11 mouse cellular contexts compared by ENCODE assay signal in the genomic region with DNA sequence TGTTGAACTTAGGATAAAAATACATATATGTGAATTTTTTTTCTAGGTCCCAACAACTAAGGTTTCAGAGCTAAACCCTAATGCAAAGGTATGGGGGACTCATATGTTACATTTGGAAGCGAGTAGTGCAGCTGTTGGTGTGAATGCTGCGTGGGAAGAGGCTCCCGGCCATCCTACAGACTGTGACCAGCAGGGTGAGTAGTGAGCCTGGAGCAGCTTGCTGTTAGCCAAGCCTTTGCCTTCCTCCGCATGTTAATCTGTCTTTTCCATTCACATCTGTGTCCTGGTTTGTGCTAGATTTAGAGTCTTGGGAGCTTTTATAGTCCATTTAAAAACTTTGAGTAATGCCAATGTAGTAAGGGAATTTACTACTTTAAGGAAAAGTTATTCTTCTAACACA. TPM values are rescaled to one million over a fixed set of nuclear protein-coding genes. Genes with fewer than 3 reads are reported as not detected.
DNase-seq lines count a peak whose midpoint lies in the region; ATAC-seq lines count a peak whose summit lies in the region.
"Had no signal": no experiment of that assay in that cellular context is flagged by ENCODE, and none has a peak within 500 bp of the region (broad histone marks: within the 10 kb centered on the region; RNA-seq: fewer than 3 reads in every experiment).

No protein-coding gene starts in this region.

- H3K4me3 ChIP-seq in hindbrain, embryonic 11.5 days (ENCODE audit: low read depth, low read length), result no peak overlapping the region
- no peak overlapping the region for H3K4me3 ChIP-seq in hindbrain, embryonic 16.5 days (ENCODE audit: low read length)
- H3K4me3 ChIP-seq: embryonic facial prominence, embryonic 12.5 days; heart, embryonic 15.5 days had no signal

- no peaks in the 10 kb centered on the region for H3K27me3 ChIP-seq in hindbrain, embryonic 11.5 days (ENCODE audit: control insufficient read depth, insufficient read depth, low read length)
- H3K27me3 ChIP-seq in hindbrain, embryonic 16.5 days (replicated peaks; ENCODE audit: control insufficient read depth, insufficient read depth, low read length), result no peaks in the 10 kb centered on the region
- H3K27me3 ChIP-seq: embryonic facial prominence, embryonic 12.5 days; heart, embryonic 15.5 days had no signal

- H3K4me1 ChIP-seq in hindbrain, embryonic 11.5 days (replicated peaks; ENCODE audit: control insufficient read depth, insufficient read depth, low read length), result no peaks in the 10 kb centered on the region
- H3K4me1 ChIP-seq in hindbrain, embryonic 16.5 days (ENCODE audit: control insufficient read depth, insufficient read depth, low read depth, low read length), result no peaks in the 10 kb centered on the region
- H3K4me1 ChIP-seq: embryonic facial prominence, embryonic 12.5 days had no signal

- H3K27ac ChIP-seq in hindbrain, embryonic 11.5 days (ENCODE audit: low read depth, low read length), result no peak overlapping the region
- H3K27ac ChIP-seq in hindbrain, embryonic 16.5 days (ENCODE audit: low read depth, low read length), result no peak overlapping the region
- H3K27ac ChIP-seq: embryonic facial prominence, embryonic 12.5 days; heart, embryonic 15.5 days had no signal

- no peaks in the 10 kb centered on the region for H3K9me3 ChIP-seq in hindbrain, embryonic 11.5 days (ENCODE audit: control insufficient read depth, low read length)
- no peaks in the 10 kb centered on the region for H3K9me3 ChIP-seq in hindbrain, embryonic 16.5 days (ENCODE audit: control insufficient read depth, low read length)
- H3K9me3 ChIP-seq: embryonic facial prominence, embryonic 12.5 days; heart, embryonic 15.5 days had no signal

- intact Hi-C loops in left cerebral cortex, postnatal 14 days (cut with DNase I), result no loop called here
- intact Hi-C loops in heart, postnatal 25 days (cut with DNase I), result no loop called here

- no peak for ATAC-seq in hindbrain, embryonic 11.5 days (ENCODE audit: low FRiP score)
- no peak for ATAC-seq in hindbrain, embryonic 16.5 days

- H3K4me2 ChIP-seq in hindbrain, embryonic 11.5 days (replicated peaks; ENCODE audit: low read depth, low read length), result no peak overlapping the region
- H3K4me2 ChIP-seq in hindbrain, embryonic 16.5 days (ENCODE audit: low read length), result no peak overlapping the region
- H3K4me2 ChIP-seq: embryonic facial prominence, embryonic 12.5 days; heart, embryonic 15.5 days had no signal

- WGBS in hindbrain, embryonic 11.5 days, result 71% methylated on average over 4 of the region's 4 CpGs
- WGBS in hindbrain, embryonic 16.5 days, result 69% methylated on average over 4 of the region's 4 CpGs

- DNase-seq in hindbrain, embryonic 11.5 days (ENCODE audit: low spot score), result peak; percentile 17
- DNase-seq in 3T3-L1 (ENCODE audit: low read depth, low spot score) (peak; percentile 47), R1 (ENCODE audit: low read depth, low spot score) (peak; percentile 65)
- peak; percentile 58 to 77 for DNase-seq in left cerebral cortex, postnatal 14 days (ENCODE audit: low spot score in 2 of 2)
- no peak for DNase-seq in c-Kit-positive CD71-positive TER-119-positive erythroid progenitor cells, embryonic 14.5 days (ENCODE audit: low spot score)
- DNase-seq in thymus, postnatal 4 days, result no peak
- DNase-seq in heart, postnatal 25 days (ENCODE audit: low spot score), result no peak
- DNase-seq: thymus, postnatal 14 days had no signal

- H3K9ac ChIP-seq in hindbrain, embryonic 11.5 days (ENCODE audit: low read depth, low read length), result no peak overlapping the region
- no peak overlapping the region for H3K9ac ChIP-seq in hindbrain, embryonic 16.5 days (ENCODE audit: low read depth, low read length)
- H3K9ac ChIP-seq: embryonic facial prominence, embryonic 12.5 days; heart, embryonic 15.5 days had no signal

- H3K36me3 ChIP-seq in hindbrain, embryonic 11.5 days (ENCODE audit: control insufficient read depth, insufficient read depth, low read length), result no peaks in the 10 kb centered on the region
- H3K36me3 ChIP-seq in hindbrain, embryonic 16.5 days (ENCODE audit: control insufficient read depth, insufficient read depth, low read length), result peaks cover 3% of the 10 kb centered on the region

RNA-seq across cellular contexts. Expression of a gene that starts 43.1 kb away (rescaled TPM):
- 35.3 and 36.0 TPM in 2 replicates for polyA plus RNA-seq in hindbrain, embryonic 11.5 days (2014; fragmentation: Nextera tagmentation; extraction: Ambion mirVana)
- 35.0 and 39.2 TPM in 2 replicates for polyA plus RNA-seq in hindbrain, embryonic 16.5 days (2015; fragmentation: Nextera tagmentation; extraction: Ambion mirVana)
- total RNA-seq in left cerebral cortex, postnatal 14 days (2021), result 10 to 100 TPM; 88.9 to 91.0 TPM
- total RNA-seq in heart, postnatal 25 days (2021), result 10 to 100 TPM; 76.3 to 81.3 TPM

Comparison
In these comparisons a context has a peak if more than half of its experiments do, and no peak if none do; other contexts are left out.
1. DNase-seq: peak in hindbrain, embryonic 11.5 days (single experiment), 3T3-L1 (single experiment), R1 (single experiment) and left cerebral cortex, postnatal 14 days (2 of 2); none in c-Kit-positive CD71-positive TER-119-positive erythroid progenitor cells, embryonic 14.5 days (single experiment), thymus, postnatal 4 days (single experiment) and heart, postnatal 25 days (single experiment).